Mouse (Mus musculus) kidney, postnatal 10 days (tissue): Measurements from ENCODE around the gene Lsamp.

ENCODE experiments used
- DNase-seq: peaks from one replicate; pipeline ENCODE4 v3.0.0; 2021; ENCODE audit warnings: mixed read lengths

The Lsamp gene

DNA sequence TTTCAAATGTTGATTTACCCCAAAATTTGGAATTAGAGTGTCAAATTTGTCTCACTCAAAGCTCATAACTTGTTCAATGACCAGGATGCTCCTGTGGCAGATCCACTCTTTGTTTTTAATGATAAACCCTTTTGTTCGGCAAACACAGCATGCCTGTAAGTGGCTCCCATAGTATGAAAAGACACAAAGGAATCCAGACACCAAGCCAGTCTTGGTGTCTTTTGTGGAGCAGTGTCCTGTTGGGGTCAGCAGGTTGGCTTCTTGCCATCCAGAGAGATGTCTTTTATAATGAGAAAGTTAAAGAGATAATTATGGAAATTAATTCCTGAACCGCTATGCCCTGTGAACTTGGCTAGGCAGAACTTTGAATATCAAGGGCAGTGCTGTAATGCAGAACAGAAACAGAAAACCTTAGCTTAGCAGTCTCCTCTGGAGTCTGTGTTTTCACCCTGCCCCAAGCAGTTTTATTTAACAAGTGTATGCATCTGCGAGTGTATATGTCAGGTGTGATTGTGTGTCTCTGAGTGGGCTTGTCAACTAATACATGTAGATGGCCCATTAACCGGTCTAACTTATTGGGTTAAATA is 310.2 kb downstream of the Lsamp start:
- DNase-seq = no peak

DNA sequence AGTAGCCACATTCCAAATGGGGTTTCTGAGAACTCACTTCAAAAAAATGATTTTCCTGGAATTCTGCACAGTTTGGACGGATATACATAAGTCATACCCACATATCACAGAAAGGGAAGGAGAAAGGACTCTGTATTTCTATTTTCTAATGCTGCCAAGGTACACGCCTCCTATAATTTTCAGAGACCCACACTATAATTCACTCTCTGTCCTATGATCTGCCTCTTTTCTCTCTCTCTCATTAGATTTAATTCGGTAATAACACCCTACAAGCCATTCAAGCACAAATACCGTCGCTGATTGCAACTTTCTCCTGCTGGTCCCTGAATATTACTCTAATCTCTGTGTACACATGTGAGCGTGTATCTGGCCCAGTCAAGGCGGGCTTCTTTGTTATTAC is 311.1 kb downstream of the Lsamp start:
- DNase-seq = no peak

DNA sequence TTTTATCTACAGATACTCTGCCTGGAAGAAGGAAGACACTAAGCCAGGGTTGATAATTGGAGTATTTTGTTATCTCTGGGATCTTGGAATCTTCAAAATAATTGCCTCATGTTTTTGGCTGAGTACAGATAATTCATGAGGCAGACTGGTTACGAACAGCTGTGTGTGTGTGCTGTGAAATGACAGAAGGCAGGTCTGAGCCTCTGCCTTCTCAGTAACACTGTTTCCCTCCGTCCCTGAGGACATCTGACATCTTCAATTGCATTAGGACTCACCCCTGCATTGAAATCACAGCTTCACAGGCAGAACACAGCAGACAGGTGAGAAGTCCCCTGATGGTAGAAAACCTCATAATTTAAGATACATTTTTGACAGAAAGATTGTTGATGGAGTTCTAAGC is 323.5 kb downstream of the Lsamp start:
- no peak for DNase-seq

DNA sequence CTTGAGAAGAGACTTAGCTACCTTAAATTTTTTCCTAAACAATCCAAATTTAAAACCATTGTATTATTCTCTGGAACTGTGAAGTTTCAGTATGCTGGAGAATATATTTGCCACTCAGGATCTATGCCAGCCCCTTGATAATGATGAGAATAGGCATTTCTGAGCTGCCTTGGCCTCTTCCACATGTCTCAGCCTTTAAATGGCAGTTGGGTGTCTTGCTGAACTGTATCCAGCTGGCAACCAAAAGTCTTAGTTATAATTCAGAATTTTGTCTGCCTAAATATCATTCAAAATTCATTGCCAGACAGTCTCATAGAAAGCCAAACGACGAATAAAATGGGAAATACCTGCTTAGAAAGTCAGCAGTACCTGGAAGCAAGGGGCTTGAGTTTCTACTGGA is 332.0 kb downstream of the Lsamp start:
- no peak for DNase-seq

DNA sequence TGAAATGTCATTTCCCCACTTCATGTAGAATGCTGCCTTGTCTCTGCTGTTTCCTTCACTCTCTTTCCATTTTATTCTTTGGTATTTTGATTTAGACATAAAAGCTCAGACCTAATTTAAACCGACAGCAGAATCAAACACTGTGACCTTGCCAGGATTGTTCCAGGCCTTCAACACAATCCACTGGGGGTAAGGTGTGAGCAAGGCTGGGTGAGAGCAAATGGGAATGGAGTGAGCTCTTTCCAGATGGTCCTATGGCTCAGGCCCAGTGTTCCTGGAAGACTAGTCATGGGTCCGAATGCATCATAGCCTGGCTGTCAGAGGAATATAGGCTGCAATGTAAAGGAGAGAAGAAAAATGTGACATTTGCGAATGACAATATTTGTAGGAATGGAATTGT is 340.6 kb downstream of the Lsamp start:
- DNase-seq = no peak

DNA sequence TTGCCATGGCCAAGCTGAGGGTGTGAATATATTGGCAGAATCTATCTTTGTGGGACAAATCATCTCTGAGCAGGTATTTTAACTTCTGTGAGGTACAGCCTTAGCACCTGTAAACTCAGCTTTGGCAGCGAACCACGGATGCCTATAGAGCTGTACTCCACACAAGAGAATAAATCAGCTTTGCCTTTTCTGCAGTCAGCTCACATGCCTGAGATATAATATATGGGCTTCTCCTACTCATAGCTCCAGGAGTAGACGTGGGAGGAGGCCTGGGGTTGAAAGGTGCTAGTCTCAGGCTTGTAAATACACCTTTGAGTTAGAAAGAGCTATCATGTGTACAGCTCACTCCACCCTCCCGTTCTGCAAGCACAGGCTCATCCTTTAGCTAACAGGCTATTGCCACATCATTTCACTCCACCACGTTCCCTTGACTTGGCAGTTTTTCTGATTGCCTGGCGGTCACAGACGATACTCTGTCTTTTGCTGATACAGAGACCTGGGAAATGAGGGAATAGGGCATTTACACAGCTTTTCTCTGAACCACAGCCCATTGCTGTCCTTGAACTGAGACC is 344.2 kb downstream of the Lsamp start:
- DNase-seq = no peak

DNA sequence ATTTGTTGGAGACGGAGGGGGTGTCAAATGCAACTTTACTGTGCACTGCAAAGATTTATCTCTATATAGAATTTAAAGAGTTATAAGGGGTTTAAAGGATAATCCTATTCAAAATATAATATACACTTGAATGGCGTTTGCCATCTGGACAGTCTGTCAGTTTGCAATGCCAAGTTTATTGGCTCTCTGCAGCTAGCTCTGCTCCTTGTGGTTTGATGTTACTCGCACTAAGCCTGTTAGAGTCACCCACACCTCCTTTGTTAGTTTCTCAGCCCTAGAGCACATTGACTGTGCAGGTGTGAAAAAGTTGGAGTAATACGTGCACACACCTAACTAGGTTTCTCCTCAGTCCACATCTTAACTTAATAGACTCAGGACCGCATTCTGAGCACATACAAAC is 385.5 kb downstream of the Lsamp start:
- no peak for DNase-seq

DNA sequence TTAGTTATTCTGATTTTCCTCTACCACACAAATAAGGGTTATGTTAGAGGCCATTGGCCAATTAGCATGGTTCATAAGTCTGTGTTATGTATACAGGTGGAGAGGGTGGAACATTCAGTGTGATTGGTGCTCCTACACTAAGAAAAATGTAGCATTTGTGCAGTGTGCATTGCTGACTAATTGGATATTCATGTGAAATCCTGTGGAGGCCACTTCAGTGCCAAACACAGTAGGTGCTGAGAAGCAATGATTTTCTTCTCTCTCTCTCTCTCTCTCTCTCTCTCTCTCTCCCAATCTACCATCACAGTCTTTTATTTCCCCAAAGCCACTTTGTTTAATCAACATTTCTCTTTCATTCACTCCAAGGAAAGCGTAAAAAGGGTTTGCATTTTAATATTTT is 387.1 kb downstream of the Lsamp start:
- DNase-seq = no peak

DNA sequence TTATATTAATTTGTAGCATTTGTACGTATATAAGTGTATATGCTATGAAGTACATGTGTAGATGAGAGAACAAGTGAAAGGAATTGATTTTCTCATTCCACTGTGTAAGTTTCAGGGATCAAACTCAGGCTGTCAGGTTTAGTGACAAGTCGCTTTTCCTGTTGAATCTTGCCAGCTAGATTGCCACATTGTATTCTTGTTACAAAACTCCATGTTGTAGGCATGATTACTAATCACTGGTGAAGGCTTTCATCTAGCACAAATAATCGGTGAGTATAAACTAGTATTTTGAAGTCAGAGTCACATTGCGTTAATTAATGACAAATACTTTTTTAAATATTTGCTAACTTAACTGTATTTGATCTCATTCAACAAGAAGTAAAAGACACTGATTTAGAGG is 391.2 kb downstream of the Lsamp start:
- no peak for DNase-seq

DNA sequence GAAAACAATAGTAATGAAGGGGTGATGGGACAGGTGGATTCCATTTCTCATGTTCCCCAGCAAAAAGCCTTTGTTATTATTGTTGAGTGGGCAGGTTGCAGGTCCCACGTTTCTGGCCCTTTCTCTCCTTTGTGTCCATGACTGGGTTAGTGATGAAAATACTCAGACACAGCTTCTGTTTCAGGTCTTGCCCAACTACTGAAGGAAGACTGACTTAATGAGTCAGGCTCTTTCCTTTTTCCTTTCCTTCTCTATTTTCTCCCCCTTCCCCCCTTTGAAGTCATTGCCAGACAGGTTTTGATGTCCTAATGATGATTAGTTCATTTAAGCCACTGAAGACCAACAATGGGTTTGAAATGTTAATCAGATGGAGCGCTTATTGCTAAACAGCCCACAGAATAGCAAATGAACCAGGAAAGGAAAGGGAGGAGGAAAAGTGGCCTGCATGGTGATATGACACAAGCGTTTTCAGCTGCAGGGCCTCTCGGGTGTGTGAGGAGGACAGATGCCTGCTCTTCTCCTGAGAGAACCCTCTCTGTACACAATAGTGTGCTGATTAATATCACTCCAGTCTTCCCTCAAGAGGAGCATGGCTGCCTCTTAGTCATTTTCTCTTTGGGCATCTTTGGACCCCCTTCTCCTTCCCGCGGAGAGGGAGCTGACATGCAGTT is 393.1 kb downstream of the Lsamp start:
- DNase-seq = no peak

DNA sequence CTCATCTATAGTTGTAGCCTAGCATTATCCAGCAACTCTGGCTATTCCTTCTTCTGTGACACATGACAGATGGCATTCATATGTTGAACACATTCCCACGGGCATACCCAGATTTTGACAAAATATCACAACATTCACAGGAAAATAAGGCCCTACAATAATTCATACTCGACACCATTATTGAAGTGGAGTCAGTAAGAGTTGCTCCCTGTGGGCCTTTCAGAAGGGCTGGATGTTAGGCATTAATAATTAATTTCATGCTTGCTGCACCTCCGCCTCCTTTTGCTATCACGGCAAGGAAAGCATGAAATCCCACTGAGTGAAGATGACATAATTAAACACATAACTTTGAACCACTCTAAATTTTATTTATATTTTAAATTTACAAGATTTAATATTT is 407.9 kb downstream of the Lsamp start:
- DNase-seq = no peak

DNA sequence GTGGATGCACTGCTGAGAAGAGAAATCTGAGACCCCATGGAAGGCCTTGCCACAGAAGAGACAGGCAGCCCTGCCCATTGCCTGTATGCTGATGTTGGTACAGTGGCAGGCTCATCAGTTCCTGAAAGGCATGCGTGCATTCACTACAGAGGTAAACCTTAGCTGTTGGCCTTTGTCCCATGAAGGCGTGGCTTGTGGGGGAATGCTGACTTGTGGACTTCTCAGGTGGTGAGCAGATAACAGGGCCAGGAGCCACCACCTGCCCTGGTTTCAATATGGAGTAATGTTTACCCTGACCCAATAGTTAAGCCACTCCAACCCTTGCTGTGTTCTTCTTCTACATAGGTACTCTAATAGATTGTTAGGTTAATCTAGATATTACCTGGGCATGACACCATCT is 415.4 kb downstream of the Lsamp start:
- peak; percentile 3 for DNase-seq

DNA sequence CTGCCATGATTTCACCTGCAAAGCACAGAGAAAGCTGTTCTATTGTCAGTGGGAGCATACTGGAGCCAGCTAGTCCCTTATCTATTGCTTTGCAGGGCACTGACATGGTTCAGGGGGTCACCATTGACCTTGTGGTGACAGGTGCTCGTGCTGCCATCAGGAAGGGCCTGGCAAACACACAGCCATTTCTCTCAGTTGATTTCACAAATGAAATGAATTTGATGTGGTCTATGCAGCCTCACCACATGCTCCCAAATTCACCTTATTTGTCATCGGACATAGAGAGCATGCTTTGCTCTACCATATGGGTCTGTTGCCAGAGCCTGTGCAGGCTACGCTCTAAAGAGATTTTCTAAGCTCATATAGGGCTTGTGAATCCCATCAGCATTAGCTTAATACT is 450.1 kb downstream of the Lsamp start:
- DNase-seq = no peak

DNA sequence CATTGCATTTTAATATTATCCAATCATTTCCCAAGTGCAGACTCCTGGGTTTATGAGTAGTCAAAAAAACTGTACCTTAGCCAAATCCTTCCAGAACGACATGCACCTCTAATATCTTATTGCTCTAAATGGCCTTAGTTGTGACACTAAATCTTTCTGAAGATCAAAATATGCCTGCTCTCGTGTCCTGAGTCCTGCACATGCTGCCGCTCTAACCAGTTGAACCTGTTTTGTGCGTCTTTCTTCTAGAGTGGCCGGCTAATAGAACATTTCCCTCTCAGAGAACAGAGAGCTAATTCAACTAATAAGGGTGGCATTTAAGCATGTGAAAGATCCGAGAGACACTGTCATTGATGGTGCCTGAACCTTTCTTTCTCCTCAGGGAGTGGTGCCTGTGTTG is 452.3 kb downstream of the Lsamp start:
- DNase-seq = no peak

DNA sequence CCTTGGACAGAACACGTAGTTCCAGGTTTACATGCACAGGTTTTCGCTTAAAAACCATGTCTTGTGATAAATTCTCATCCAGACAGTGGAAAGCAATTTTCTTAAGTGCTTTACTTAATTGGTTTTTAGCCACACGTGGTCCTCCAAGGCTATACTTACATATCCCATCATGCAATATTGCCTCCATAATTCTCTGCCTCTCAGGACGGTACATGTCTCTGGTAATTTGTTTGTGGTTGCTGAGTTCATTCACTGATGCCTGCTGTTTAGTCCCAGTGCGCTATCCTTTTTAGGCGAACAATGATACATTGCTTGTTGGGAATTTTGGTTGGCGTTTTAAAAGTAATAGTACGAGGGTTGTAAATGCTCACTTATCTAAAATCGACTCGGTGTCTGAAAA is 453.7 kb downstream of the Lsamp start:
- no peak for DNase-seq

DNA sequence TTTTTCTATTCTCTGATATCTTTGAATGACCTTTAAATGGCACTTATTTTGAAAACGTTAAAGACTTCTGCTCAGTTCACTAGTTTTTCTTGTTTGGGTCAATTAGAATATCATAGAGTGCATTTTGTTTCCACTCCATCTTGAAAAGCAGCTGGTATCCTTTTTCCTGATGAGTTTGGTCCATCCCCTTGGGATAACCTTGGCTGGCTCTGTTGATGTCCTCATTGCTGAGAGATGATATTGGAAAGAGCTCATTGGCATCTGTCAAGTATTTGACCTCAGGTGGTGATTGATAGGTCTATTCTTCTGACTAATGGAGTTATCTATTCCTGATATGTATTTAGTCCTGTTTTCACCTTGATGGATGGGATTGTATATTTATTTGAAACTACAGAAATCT is 454.7 kb downstream of the Lsamp start:
- no peak for DNase-seq

DNA sequence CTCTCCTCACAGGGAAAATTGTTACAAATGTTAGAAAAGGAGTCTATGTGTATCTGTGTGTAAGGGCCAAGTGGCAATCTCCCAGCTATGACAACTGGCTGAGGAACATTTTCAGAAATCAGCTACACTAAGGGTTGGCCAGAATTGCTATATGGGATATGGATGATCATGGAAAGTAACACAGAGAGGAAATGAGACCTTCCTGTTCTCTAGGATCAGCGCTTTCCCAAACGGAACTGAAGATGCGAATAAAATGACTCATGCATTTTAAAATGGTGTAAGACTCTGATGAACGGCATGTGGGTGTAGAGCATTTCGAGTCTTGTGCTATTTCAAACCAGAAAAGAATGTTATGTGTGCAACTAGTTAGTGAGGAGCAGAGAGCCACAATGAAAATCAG is 462.4 kb downstream of the Lsamp start:
- no peak for DNase-seq

DNA sequence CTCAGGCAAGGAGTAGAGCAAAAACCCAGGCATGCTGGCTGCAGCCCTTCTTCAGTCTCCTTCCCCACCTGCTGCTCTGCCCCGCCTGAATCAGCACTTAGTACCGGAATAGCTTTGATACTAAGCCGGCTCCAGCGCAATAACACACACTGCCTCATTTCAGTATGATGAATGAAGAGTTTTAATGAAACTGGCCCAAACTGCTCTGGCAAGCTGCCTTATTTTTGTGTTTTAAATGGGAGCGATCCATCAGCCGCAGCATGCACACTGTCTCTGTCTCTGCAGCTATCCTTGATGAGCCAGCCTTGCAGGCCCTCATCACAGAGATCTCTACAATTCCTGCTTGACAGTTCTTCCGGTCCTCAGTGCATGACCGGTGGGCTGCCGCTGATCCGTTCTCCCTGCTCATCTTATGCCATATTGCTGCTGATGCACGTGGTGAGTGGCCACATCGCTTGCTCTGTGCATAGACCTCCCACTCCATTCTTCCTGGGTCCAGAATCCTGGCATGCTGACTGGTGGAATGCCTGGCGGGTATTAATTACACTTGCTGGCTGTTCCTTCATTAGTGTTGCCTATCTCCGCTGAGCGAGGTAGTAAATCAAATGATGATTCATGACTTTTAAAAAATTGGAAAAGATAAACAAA is 479.4 kb downstream of the Lsamp start:
- DNase-seq = no peak

DNA sequence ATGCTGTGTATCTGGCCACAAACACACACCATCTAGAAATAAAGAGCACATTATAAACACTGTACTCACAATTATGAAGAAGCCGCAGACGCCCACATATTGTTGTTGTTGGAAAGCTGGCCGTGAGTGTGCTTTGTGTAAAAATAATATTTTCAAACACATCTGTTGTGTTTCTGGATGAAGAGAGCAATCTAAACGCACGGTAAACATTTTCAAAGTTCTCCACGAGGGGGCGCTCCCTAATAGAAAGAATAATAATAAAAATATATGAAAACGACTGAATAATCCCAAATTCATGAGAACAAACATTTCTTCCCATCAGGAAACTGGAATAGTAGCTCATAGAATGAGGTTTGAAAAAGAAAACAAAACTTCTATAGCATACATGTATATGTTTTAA is 482.4 kb downstream of the Lsamp start:
- DNase-seq = peak; percentile 33

DNA sequence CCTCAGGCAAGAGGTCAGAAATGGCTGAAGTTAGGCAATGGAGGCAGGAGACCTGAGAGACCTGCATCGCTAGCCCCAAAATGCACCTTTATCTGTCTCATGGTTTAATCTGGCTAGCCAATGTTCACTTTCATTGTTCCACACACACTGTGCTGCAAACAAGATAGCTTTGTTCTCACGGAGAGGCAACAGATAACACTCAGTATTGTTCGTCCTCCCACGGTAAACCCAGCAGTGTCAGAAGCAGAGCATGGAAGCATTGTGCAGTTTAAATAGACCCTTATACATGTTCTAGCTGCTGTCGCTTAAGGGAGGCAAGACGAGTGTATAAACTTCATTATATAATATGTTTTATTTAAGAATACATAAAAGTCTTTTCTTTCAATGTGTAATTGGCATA is 486.8 kb downstream of the Lsamp start:
- DNase-seq = no peak

DNA sequence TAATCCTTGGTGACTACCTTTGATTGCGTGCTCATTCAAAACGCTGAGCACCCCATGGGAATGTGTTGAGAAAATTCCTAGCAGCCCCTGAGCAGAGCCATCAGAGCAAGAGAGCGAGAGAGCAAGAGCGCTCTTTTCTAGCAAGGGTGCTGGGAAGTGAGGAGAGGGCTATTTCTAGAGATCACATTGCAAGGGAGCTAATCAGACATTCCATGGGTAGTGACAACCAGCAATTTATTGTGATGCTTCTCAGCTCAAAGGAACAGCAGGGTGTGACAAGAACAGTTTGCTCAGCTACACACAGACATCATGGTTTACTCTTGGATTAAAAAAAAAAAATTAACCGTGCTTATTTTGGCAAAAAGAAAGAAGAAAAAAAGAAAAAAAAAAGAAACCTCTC is 487.8 kb downstream of the Lsamp start:
- no peak for DNase-seq

DNA sequence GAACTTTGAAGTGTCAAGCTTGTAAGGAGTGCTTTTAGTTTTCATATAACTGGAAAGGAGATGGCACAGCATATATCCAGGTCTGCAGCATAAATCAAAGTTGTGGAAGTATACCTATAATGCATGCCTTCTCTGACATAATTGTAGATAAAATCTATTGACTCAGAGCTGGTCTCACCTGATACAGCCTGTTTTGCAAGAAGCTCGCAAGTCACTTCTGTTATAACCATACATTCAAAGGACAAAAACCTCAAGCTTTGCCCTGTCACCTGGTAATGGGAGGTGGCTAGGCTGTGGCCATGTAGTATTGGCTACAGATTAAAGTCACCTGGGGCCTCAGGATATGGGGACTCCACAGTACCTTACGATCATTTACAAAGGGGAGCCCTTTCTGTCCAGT is 507.4 kb downstream of the Lsamp start:
- no peak for DNase-seq

DNA sequence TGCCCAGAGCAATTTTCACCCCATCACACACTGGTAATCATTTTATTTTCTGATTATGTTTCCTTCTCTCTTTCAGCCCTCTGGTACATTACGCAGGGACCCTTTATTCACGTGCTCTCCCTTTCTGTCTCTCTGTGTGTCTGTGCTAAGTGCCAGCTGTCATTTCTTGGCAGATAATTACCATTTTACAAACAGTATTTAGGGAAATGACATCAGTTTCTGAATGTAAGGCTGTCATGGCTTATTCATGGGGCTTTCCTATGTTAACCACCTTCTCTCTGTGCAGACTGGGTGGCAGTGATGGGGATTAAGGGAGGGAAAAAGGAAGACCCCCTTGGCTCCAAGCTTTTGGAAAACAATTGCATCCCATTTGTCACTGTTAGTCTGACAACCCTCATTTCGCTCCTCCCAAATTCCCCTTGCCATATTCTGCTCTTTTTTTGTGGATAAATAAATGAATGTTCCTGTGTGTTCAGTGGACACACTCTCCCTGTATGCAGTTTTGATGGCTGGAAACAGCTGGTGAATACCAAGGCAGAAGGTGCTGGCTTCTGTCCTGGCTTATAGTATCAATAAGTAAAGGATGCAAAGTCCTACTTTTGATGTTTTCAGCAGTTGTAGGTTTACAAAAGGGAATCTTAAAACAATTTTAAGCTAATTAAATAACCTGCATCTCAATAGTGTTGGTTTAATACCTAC is 520.2 kb downstream of the Lsamp start:
- no peak for DNase-seq
